Mouse (Mus musculus) brain, embryonic 14.5 days (tissue): ENCODE data around the gene Ptger2. TPM values are rescaled to one million over a fixed set of nuclear protein-coding genes. Genes with fewer than 3 reads are reported as not detected.

Experiments
- DNase-seq: peaks from one replicate; pipeline ENCODE4 v3.0.0-alpha.2; 2011; ENCODE audit warnings: low read depth
- CTCF ChIP-seq: fragments of 200-500 bp; IDR thresholded peaks from 2 replicates; pipeline ENCODE4 v1.5.1; 2012; ENCODE audit warnings: inconsistent platforms, mild to moderate bottlenecking, moderate library complexity, borderline replicate concordance; ENCODE audit not compliant: insufficient read depth, insufficient read length; ENCODE audit errors: extremely low read depth
- POLR2A ChIP-seq: fragments of 200-500 bp; IDR thresholded peaks from 2 replicates; pipeline ENCODE4 v1.6.1; 2012; ENCODE audit warnings: mild to moderate bottlenecking, inconsistent platforms, borderline replicate concordance; ENCODE audit not compliant: poor library complexity, insufficient read depth, insufficient read length, severe bottlenecking; ENCODE audit errors: extremely low read depth
- polyA plus RNA-seq: library from polyadenylated mRNA; depleted of rRNA; stranded (reverse); fragments of >200 nt; gene quantifications from 2 replicates; pipeline ENCODE4 v1.2.3, GENCODE M21; 2012; rRNA removed

The Ptger2 gene
- polyA plus RNA-seq, 1 experiment, result 0.57 TPM

- no peak for TF ChIP-seq POLR2A
- TF ChIP-seq CTCF, result no peak
- DNase-seq, result no peak
Measured at GRCm38 (mm10) chr14:45051116-45051515, 63.1 kb downstream of the Ptger2 start.

Other genes starting within 250 kb of the Ptger2 start
- not detected in 2 replicates for gene Gm8267, start 237.9 kb upstream of the Ptger2 start, polyA plus RNA-seq
- gene Ptgdr, start 128.8 kb upstream of the Ptger2 start, polyA plus RNA-seq, result 0.21 and 0.27 TPM in 2 replicates
- gene Gpr137c, start 231.5 kb downstream of the Ptger2 start, polyA plus RNA-seq, result 28.2 and 30.9 TPM in 2 replicates
- 20.7 and 24.2 TPM in 2 replicates for gene Txndc16, start 232.1 kb downstream of the Ptger2 start, polyA plus RNA-seq